Mouse (Mus musculus): ENCODE data around the gene Gm14418. TPM values are rescaled to one million over a fixed set of nuclear protein-coding genes. Genes with fewer than 3 reads are reported as not detected.
A peak's percentile ranks its signal among the peaks of the same experiment; 100 is the strongest.
"Not testable (repeated sequence)": the region's sequence is repeated elsewhere in the genome, so short reads cannot be mapped to it uniquely, and the experiment has no call there.

Gene Gm14418
- 6.7 and 9.0 TPM in 2 replicates for polyA plus RNA-seq (2015; fragmentation: Nextera tagmentation; extraction: Ambion mirVana)

DNA sequence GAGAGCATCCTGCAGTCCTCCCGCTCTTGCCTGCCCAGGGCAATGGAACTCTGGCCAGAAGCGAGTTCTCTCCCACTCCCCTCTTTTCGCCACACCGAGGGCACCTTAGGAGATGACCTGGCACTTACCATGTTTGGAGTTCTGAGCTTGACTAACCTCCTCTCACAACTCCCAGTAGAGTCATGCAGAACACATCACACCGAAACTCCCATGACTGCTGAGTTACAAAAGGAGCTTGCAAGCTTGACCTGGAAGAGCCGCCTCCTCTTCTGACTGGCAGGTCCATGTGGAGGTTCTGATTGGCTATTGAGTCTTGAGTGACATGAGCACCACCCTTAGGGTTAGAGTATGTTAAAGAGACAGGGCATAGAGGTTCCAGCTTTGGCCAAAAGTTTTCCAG lies at the start of gene Gm14418:
Gene Gm14418 (minus strand): TSS at position 225 of the 400 bp plus-strand sequence.
- not testable (repeated sequence) for H3K36me3 ChIP-seq; H3K27ac ChIP-seq (replicated peaks); H3K9me3 ChIP-seq; ATAC-seq (ENCODE audit: extremely low read depth, insufficient number of reproducible peaks, low FRiP score, low TSS enrichment); H3K27me3 ChIP-seq (replicated peaks); H3K4me1 ChIP-seq
- Histone ChIP-seq H3K9ac (0 out of 2 replicates have a peak within 1 kb of the TSS, but pooled peaks have one; percentile 50), H3K4me2 (peak within 1 kb of the TSS; percentile 52), H3K4me3 (peak within 1 kb of the TSS; percentile 51)
- 23% methylated on average over 6 of the region's 6 CpGs for WGBS

Other genes starting within 250 kb of the Gm14418 start
- 14.2 and 18.9 TPM in 2 replicates for gene Gm14410, start 191.9 kb downstream of the Gm14418 start, polyA plus RNA-seq (2015; fragmentation: Nextera tagmentation; extraction: Ambion mirVana)
- not detected in 2 replicates for gene Gm14409, start 131.3 kb downstream of the Gm14418 start, polyA plus RNA-seq (2015; fragmentation: Nextera tagmentation; extraction: Ambion mirVana)
- 0.25 and 0.36 TPM in 2 replicates for gene Gm14412, start 74.0 kb downstream of the Gm14418 start, polyA plus RNA-seq (2015; fragmentation: Nextera tagmentation; extraction: Ambion mirVana)
- 9.8 and 10.2 TPM in 2 replicates for gene Zfp970, start 66.4 kb upstream of the Gm14418 start, polyA plus RNA-seq (2015; fragmentation: Nextera tagmentation; extraction: Ambion mirVana)
- 5.3 and 6.6 TPM in 2 replicates for gene Gm14403, start 99.9 kb upstream of the Gm14418 start, polyA plus RNA-seq (2015; fragmentation: Nextera tagmentation; extraction: Ambion mirVana)
- not detected in 2 replicates for gene Gm14406, start 179.9 kb upstream of the Gm14418 start, polyA plus RNA-seq (2015; fragmentation: Nextera tagmentation; extraction: Ambion mirVana)

Measured in heart, embryonic 13.5 days (tissue).